Mouse (Mus musculus) CH12.LX (cell line): ENCODE data around the gene 2810408A11Rik. TPM values are rescaled to one million over a fixed set of nuclear protein-coding genes. Genes with fewer than 3 reads are reported as not detected.
A peak's percentile ranks its signal among the peaks of the same experiment; 100 is the strongest.

Experiments
- DNase-seq: peaks from one replicate; pipeline ENCODE4 v3.0.0-alpha.2; 2013; ENCODE audit errors: extremely low read depth
- H3K27ac ChIP-seq: 2 replicates; pipeline ENCODE4 v1.5.1; 2012; ENCODE audit warnings: low read depth, mild to moderate bottlenecking, control low read depth, moderate library complexity; ENCODE audit not compliant: insufficient read depth
- H3K27me3 ChIP-seq: replicated peaks from 2 replicates; pipeline ENCODE3; 2012; ENCODE audit warnings: inconsistent platforms
- H3K36me3 ChIP-seq, 2 experiments: replicated peaks in 1 of 2; 2 replicates each; pipeline versions ENCODE3 to v1.6.1; 2012; ENCODE audit warnings: inconsistent platforms in 1 of 2, low read length in 1 of 2, mild to moderate bottlenecking in 1 of 2, mixed read lengths in 1 of 2, moderate library complexity in 1 of 2; ENCODE audit not compliant: control insufficient read depth in 1 of 2, insufficient read depth in 1 of 2
- H3K4me1 ChIP-seq, 2 experiments: 2 replicates each; pipeline ENCODE4 v1.6.1; 2012; ENCODE audit warnings: inconsistent platforms in 1 of 2, moderate library complexity in 1 of 2; ENCODE audit not compliant: insufficient read depth in 2 of 2, control insufficient read depth in 1 of 2
- H3K4me2 ChIP-seq: 2 replicates; pipeline ENCODE4 v1.6.1; 2012; ENCODE audit warnings: low read depth, mild to moderate bottlenecking, control low read depth; ENCODE audit not compliant: poor library complexity, insufficient read depth, severe bottlenecking
- H3K4me3 ChIP-seq, 3 experiments: fragments of 150-350 bp in 1 of 3; sonication (generic) in 1 of 3; replicated peaks in 1 of 3; 2 replicates each; pipeline versions ENCODE3 to v1.5.1; 2011 to 2012; ENCODE audit warnings: low read depth in 2 of 3, low read length in 2 of 3, mild to moderate bottlenecking in 2 of 3, moderate library complexity in 2 of 3, control low read depth in 1 of 3, improper control_type of control experiment in 1 of 3, inconsistent platforms in 1 of 3, mixed read lengths in 1 of 3; ENCODE audit not compliant: poor library complexity in 1 of 3
- H3K79me2 ChIP-seq: replicated peaks from 2 replicates; pipeline ENCODE4 v1.6.1; 2012; ENCODE audit warnings: mild to moderate bottlenecking, moderate library complexity; ENCODE audit not compliant: control insufficient read depth, poor library complexity, insufficient read depth, severe bottlenecking; ENCODE audit errors: extremely low read depth
- H3K9ac ChIP-seq: 2 replicates; pipeline ENCODE4 v1.6.1; 2012; ENCODE audit warnings: low read depth, mild to moderate bottlenecking, control low read depth, moderate library complexity; ENCODE audit not compliant: insufficient read depth
- H3K9me3 ChIP-seq: replicated peaks from 2 replicates; pipeline ENCODE3; 2012; ENCODE audit warnings: low read length, inconsistent platforms, mixed read lengths
- BHLHE40 ChIP-seq: IDR thresholded peaks from 2 replicates; pipeline ENCODE4 v1.6.1; 2011; ENCODE audit warnings: mild to moderate bottlenecking, low read depth, low read length, improper control_type of control experiment
- CHD1 ChIP-seq: IDR thresholded peaks from 2 replicates; pipeline ENCODE4 v1.6.1; 2012; ENCODE audit warnings: low read depth, low read length, improper control_type of control experiment, inconsistent platforms
- CTCF ChIP-seq, 2 experiments: IDR thresholded peaks in 1 of 2; conservative IDR thresholded peaks in 1 of 2; 2 replicates each; pipeline ENCODE4 v1.5.1; 2011 to 2012; ENCODE audit warnings: low read depth in 2 of 2, low read length in 2 of 2, improper control_type of control experiment in 1 of 2, inconsistent platforms in 1 of 2, mild to moderate bottlenecking in 1 of 2, moderate library complexity in 1 of 2
- E2F4 ChIP-seq: IDR thresholded peaks from 2 replicates; pipeline ENCODE4 v1.6.1; 2011; ENCODE audit warnings: low read depth, low read length, improper control_type of control experiment; ENCODE audit not compliant: insufficient replicate concordance
- EP300 ChIP-seq: IDR thresholded peaks from 2 replicates; pipeline ENCODE4 v1.6.1; 2011; ENCODE audit warnings: low read length, improper control_type of control experiment
- GABPA ChIP-seq: IDR thresholded peaks from 2 replicates; pipeline ENCODE4 v1.6.1; 2012; ENCODE audit warnings: low read depth, low read length, improper control_type of control experiment, inconsistent platforms; ENCODE audit not compliant: insufficient replicate concordance
- HCFC1 ChIP-seq: IDR thresholded peaks from 2 replicates; pipeline ENCODE4 v1.6.1; 2012; ENCODE audit warnings: low read depth, mild to moderate bottlenecking, inconsistent platforms, low read length, improper control_type of control experiment
- IRF4 ChIP-seq: IDR thresholded peaks from 2 replicates; pipeline ENCODE4 v1.6.1; 2014; ENCODE audit warnings: low read depth, mild to moderate bottlenecking, inconsistent platforms, low read length, improper control_type of control experiment
- JUN ChIP-seq: IDR thresholded peaks from 2 replicates; pipeline ENCODE4 v1.6.1; 2011; ENCODE audit warnings: low read depth, mild to moderate bottlenecking, low read length, improper control_type of control experiment, moderate library complexity; ENCODE audit not compliant: insufficient read depth
- JUND ChIP-seq: conservative IDR thresholded peaks from 2 replicates; pipeline ENCODE4 v1.6.1; 2011; ENCODE audit warnings: low read depth, low read length, improper control_type of control experiment
- KAT2A ChIP-seq: IDR thresholded peaks from 2 replicates; pipeline ENCODE4 v1.6.1; 2012; ENCODE audit warnings: low read length, improper control_type of control experiment, inconsistent platforms; ENCODE audit not compliant: insufficient replicate concordance
- MAFK ChIP-seq: IDR thresholded peaks from 2 replicates; pipeline ENCODE4 v1.6.1; 2011; ENCODE audit warnings: low read length, improper control_type of control experiment; ENCODE audit not compliant: insufficient replicate concordance
- MAX ChIP-seq: IDR thresholded peaks from 2 replicates; pipeline ENCODE4 v1.6.1; 2011; ENCODE audit warnings: low read length, improper control_type of control experiment
- MAZ ChIP-seq: IDR thresholded peaks from 2 replicates; pipeline ENCODE4 v1.6.1; 2012; ENCODE audit warnings: low read depth, mild to moderate bottlenecking, inconsistent platforms, low read length, improper control_type of control experiment, moderate library complexity
- MEF2A ChIP-seq: IDR thresholded peaks from 2 replicates; pipeline ENCODE4 v1.6.1; 2014; ENCODE audit warnings: low read depth, mild to moderate bottlenecking, inconsistent platforms, low read length, improper control_type of control experiment, borderline replicate concordance
- MXI1 ChIP-seq: IDR thresholded peaks from 2 replicates; pipeline ENCODE4 v1.6.1; 2011; ENCODE audit warnings: mild to moderate bottlenecking, low read depth, low read length, improper control_type of control experiment
- MYC ChIP-seq: IDR thresholded peaks from 2 replicates; pipeline ENCODE4 v1.6.1; 2011; ENCODE audit warnings: low read depth, mild to moderate bottlenecking, improper control_type of control experiment, low read length
- NELFE ChIP-seq: IDR thresholded peaks from 2 replicates; pipeline ENCODE4 v1.6.1; 2011; ENCODE audit warnings: low read depth, low read length, improper control_type of control experiment
- PAX5 ChIP-seq: IDR thresholded peaks from 2 replicates; pipeline ENCODE4 v1.6.1; 2012; ENCODE audit warnings: low read length, inconsistent platforms, mixed read lengths
- POLR2A ChIP-seq: IDR thresholded peaks from 2 replicates; pipeline ENCODE4 v1.6.1; 2011; ENCODE audit warnings: low read depth, mild to moderate bottlenecking, improper control_type of control experiment, low read length
- POLR2AphosphoS2 ChIP-seq: IDR thresholded peaks from 2 replicates; pipeline ENCODE4 v1.6.1; 2011; ENCODE audit warnings: low read depth, low read length, improper control_type of control experiment
- RAD21 ChIP-seq: IDR thresholded peaks from 2 replicates; pipeline ENCODE4 v1.6.1; 2011; ENCODE audit warnings: low read depth, mild to moderate bottlenecking, low read length, improper control_type of control experiment, moderate library complexity
- RCOR1 ChIP-seq: conservative IDR thresholded peaks from 2 replicates; pipeline ENCODE4 v1.6.1; 2012; ENCODE audit warnings: low read depth, mild to moderate bottlenecking, inconsistent platforms, low read length, improper control_type of control experiment
- SIN3A ChIP-seq: IDR thresholded peaks from 2 replicates; pipeline ENCODE4 v1.6.1; 2012; ENCODE audit warnings: low read length, improper control_type of control experiment, inconsistent platforms
- SMC3 ChIP-seq: IDR thresholded peaks from 2 replicates; pipeline ENCODE4 v1.6.1; 2011; ENCODE audit warnings: low read depth, low read length, improper control_type of control experiment
- TBP ChIP-seq: conservative IDR thresholded peaks from 2 replicates; pipeline ENCODE4 v1.6.1; 2011; ENCODE audit warnings: low read depth, low read length, improper control_type of control experiment
- TCF12 ChIP-seq: IDR thresholded peaks from 2 replicates; pipeline ENCODE4 v1.6.1; 2014; ENCODE audit warnings: low read depth, mild to moderate bottlenecking, inconsistent platforms, low read length, improper control_type of control experiment
- UBTF ChIP-seq: IDR thresholded peaks from 2 replicates; pipeline ENCODE4 v1.6.1; 2012; ENCODE audit warnings: low read depth, mild to moderate bottlenecking, inconsistent platforms, low read length, improper control_type of control experiment, moderate library complexity
- USF1 ChIP-seq: IDR thresholded peaks from 2 replicates; pipeline ENCODE4 v1.6.1; 2014; ENCODE audit warnings: low read depth, mild to moderate bottlenecking, inconsistent platforms, low read length, improper control_type of control experiment
- USF2 ChIP-seq: conservative IDR thresholded peaks from 2 replicates; pipeline ENCODE4 v1.6.1; 2011; ENCODE audit warnings: low read depth, low read length, improper control_type of control experiment
- ZKSCAN1 ChIP-seq: IDR thresholded peaks from 2 replicates; pipeline ENCODE4 v1.6.1; 2012; ENCODE audit warnings: low read depth, inconsistent platforms, low read length, improper control_type of control experiment, borderline replicate concordance
- ZMIZ1 ChIP-seq: IDR thresholded peaks from 2 replicates; pipeline ENCODE4 v1.6.1; 2012; ENCODE audit warnings: low read depth, mild to moderate bottlenecking, inconsistent platforms, low read length, improper control_type of control experiment
- ZNF384 ChIP-seq: IDR thresholded peaks from 2 replicates; pipeline ENCODE4 v1.6.1; 2012; ENCODE audit warnings: low read depth, low read length, improper control_type of control experiment, inconsistent platforms
- dilution Hi-C: fragments of 300-500 bp; cut with MboI; formaldehyde crosslinking; loops from 2 replicates; pipeline ENCODE4 v1.14.3; 2020; ENCODE audit warnings: low sequenced_read_pairs; ENCODE audit not compliant: extremely low pct_unique_long_range_greater_than_20kb, extremely low pct_ligation_motif_present
- in situ Hi-C: fragments of 300-500 bp; cut with MboI; formaldehyde crosslinking; loops from 3 replicates; pipeline ENCODE4 v1.14.3; 2019; ENCODE audit warnings: low sequenced_read_pairs, low pct_ligation_motif_present, low pct_unique_long_range_greater_than_20kb, mixed read lengths
- polyA plus RNA-seq: library from polyadenylated mRNA; unstranded; fragments of >175 nt; gene quantifications from 2 replicates; pipeline ENCODE4 v1.2.1, GENCODE M21; 2012; ENCODE audit warnings: low read depth; ENCODE audit not compliant: insufficient read length
- total RNA-seq, 2 experiments: library from RNA; depleted of rRNA; stranded (reverse); fragments of 300-350 nt in 1 of 2; fragments of >200 nt in 1 of 2; gene quantifications; 2 replicates each; pipeline ENCODE4 v1.2.3; 2012 to 2014

2810408A11Rik gene
- total and polyA plus RNA-seq, 3 experiments = 0.33 to 0.86 (median 0.59) TPM

GRCm38 (mm10) chr11:69922012-69922756, 21.4 kb upstream of the 2810408A11Rik start (continued):
- TF ChIP-seq MYC (no peak), USF1 (no peak), CHD1 (peak; percentile 77; the same call in 1 of the 2 replicates), ZNF384 (no peak), JUN (no peak)
- TF ChIP-seq, all 38 proteins: peak for 10

GRCm38 (mm10) chr11:69921114-69922011, 20.6 kb upstream of the 2810408A11Rik start, which contains the start of gene Eif5a:
Eif5a (minus strand) TSS chr11:69921958.
- Histone ChIP-seq H3K36me3 (peaks cover 26 to 31% of the 10 kb centered on the region in 2 experiments), H3K4me3 (peak within 1 kb of the TSS; percentile 90 to 99 (median 95)), H3K79me2 (peaks cover 47% of the 10 kb centered on the region), H3K9me3 (no peaks in the 10 kb centered on the region), H3K4me2 (peak within 1 kb of the TSS; percentile 94), H3K27ac (peak within 1 kb of the TSS; percentile 94), H3K27me3 (no peaks in the 10 kb centered on the region), H3K9ac (peak within 1 kb of the TSS; percentile 97), H3K4me1 (peaks cover 10 to 41% of the 10 kb centered on the region in 2 experiments)
- peak; percentile 100 for DNase-seq
- in situ Hi-C loops = no loop called here
- dilution Hi-C loops = no loop called here
- no peak for TF ChIP-seq JUND
- peak; percentile 88 for TF ChIP-seq MAZ
- peak; percentile 99 for TF ChIP-seq POLR2AphosphoS2
- TF ChIP-seq RAD21 = no peak; the same call in 1 of the 2 replicates
- peak; percentile 99 for TF ChIP-seq MAX
- no peak for TF ChIP-seq GABPA
- no peak for TF ChIP-seq MAFK
- TF ChIP-seq SIN3A = peak; percentile 98
- no peak for TF ChIP-seq EP300
- peak; percentile 18; the same call in 1 of the 2 replicates for TF ChIP-seq IRF4
- no peak for TF ChIP-seq ZKSCAN1
- TF ChIP-seq RCOR1 = peak; percentile 93
- TF ChIP-seq UBTF = peak; percentile 68; the same call in 1 of the 2 replicates
- TF ChIP-seq SMC3 = peak; percentile 37; the same call in 1 of the 2 replicates
- peak; percentile 100 for TF ChIP-seq MYC
- peak; percentile 84 for TF ChIP-seq MEF2A
- peak; percentile 99 for TF ChIP-seq BHLHE40
- TF ChIP-seq TBP = peak; percentile 93
- peak; percentile 97 for TF ChIP-seq ZMIZ1
- TF ChIP-seq MXI1 = peak; percentile 99
- peak; percentile 98 for TF ChIP-seq POLR2A
- TF ChIP-seq CTCF (conservative IDR thresholded peaks at IDR 0.05 in 1 of 2, IDR thresholded peaks at IDR 0.05 in 1 of 2; ENCODE audit: low read depth in 2 of 2, low read length in 2 of 2) = peak; percentile 20 to 72; a peak in 3 of 4 replicates
- peak; percentile 85 for TF ChIP-seq TCF12
- TF ChIP-seq ZNF384 = peak; percentile 100
- TF ChIP-seq HCFC1 = peak; percentile 76
- no peak for TF ChIP-seq PAX5
- 0 out of 2 replicates have a peak, but pooled peaks have one; percentile 74 for TF ChIP-seq KAT2A
- peak; percentile 94 for TF ChIP-seq USF1
- TF ChIP-seq NELFE = peak; percentile 99
- peak; percentile 92 for TF ChIP-seq USF2
- TF ChIP-seq E2F4 = peak; percentile 80; the same call in 1 of the 2 replicates
